Mouse (Mus musculus) frontal cortex, adult (tissue): Measurements from ENCODE around the gene Coro1c.
A peak's percentile ranks its signal among the peaks of the same experiment; 100 is the strongest.

Experiments
- ATAC-seq: cut with Nextera tagmentation; 2 replicates; pipeline ENCODE4 v1.9.2; 2017; ENCODE audit warnings: mild to moderate bottlenecking, moderate library complexity, mixed read lengths; ENCODE audit not compliant: low TSS enrichment

The Coro1c gene

DNA sequence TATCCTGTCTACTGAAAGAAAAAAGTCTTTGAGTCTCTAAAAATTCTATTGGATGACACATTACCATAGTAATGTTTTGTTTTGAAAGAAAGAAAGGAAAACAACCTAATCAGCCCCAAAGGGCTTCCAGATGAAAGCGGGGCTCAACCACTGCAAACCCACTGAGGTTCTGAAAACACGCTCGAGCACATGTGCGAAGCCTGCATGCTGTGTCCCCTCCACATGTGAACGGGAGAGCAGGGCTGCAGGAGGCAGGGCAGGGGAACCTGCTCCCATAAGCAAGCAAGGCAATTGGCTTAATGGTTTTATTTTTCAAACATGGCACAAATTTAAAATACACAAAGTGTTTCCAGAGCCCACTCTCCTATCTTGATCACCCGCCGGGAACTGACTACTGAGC, 51.9 kb downstream of the Coro1c start:
- no peak for ATAC-seq

GRCm38 (mm10) chr5:113855696-113856095, 52.9 kb downstream of the Coro1c start:
- ATAC-seq = 0 out of 2 replicates have a peak, but pooled peaks have one; percentile 14

- ATAC-seq = no peak
Observed at GRCm38 (mm10) chr5:113855117-113855516, 53.4 kb downstream of the Coro1c start.

DNA sequence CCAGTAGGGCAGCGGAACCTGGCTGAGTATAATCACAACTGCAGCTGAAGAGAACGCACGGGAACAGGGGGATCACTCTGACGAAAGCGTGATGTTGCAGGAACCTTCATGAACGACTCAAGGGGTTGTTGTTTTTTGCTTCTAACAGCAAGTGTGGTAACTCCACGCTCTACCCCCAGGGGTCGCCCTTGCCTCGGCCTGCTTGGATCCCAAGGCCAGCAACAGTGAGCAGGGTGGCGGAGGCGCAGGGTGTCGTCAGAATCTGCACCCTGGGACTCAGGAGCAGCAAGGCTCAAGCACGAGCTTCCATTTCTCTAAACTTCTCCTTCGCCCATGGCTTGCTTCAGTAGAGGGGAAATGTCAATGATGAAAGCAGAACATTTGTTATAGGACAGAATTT, 54.1 kb downstream of the Coro1c start:
- no peak for ATAC-seq

- no peak for ATAC-seq
Observed at GRCm38 (mm10) chr5:113853541-113853940, 55.0 kb downstream of the Coro1c start.

- no peak; the same call in 1 of the 2 replicates for ATAC-seq
Observed at GRCm38 (mm10) chr5:113852463-113852862, 56.1 kb downstream of the Coro1c start.

DNA sequence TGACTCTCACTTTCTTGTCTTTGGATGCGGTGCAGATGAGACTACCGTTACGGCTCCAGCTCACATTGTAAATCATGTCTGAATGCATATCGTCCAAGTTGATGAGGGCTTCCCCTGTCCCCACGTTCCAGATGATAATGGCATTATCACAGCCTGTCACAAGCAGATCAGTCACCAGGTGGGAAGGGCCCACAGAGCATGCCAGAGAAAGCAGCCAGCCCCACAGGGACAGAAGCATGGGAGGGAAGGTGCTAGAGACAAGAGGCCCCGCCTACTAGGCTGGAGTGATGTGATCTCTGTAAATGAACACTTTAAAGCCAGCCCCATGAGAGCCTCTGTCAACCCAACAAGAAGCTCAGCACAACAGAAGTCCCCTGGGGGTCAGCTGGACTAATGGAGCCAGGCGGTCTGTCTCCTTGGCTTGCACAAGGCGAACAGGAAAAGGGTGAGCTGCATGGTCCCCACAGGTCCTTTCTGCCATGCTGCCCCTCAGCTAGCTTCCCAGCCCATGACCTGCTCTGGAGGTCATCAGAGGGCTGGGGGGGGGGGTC, 57.8 kb downstream of the Coro1c start:
- ATAC-seq = no peak

DNA sequence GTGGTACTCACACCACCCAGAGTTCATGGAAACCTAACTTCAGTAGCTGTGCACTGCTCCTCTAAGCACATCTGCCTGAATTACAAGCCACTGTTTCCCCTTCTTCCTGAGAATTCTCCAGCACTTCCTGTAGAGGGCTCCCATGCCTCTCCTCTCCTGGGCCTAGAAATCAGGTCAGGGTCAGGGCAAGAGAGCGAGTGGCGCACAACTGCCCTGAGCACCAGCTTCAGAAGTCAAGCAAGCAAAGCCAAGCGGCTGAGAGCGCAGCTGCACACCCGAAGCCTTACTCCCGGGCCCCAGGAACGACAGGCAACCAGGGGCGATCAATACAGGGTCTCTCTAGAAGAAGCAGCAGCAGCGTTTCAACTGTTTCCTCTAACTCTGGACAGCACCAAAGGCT, 60.9 kb downstream of the Coro1c start:
- no peak for ATAC-seq

DNA sequence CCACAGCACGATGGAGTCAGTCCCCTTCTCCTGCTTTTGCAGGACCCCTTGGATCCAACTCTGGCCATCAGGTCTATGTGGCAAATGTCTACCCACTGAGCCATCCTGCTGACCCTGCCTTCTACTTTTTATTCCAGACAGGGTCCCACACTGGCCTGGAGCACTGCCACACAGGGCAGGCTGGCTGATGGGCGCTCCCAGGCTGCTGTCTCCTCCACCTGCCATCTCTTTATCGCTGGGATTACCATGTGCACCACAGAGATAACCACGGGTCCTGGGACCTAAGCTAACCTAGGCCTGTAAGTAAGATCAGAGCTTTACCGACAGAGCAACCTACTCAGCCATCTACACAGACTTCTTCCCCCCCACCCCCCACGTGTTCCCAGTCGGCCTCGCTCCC, 61.9 kb downstream of the Coro1c start:
- no peak for ATAC-seq

DNA sequence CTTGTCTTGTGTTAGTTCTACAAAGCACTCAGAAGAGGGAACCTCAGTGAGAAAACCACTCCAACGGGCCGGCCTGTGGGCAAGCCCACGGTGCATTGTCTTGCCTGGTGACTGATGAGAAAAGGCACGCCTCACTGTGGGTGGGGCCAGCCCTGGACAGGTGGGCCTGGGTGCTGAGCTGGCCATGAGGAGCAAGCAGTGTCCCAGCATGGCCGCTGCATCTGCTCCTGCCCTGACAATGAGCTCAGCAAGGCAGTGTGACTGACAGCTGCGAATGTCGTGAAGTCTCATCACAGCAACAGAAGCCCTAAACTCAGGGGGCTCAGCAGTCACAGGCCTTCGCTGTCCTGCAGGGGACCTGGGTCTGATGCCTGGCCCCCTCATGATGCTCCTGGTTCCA, 62.9 kb downstream of the Coro1c start:
- no peak for ATAC-seq

GRCm38 (mm10) chr5:113844721-113845120, 63.8 kb downstream of the Coro1c start:
- ATAC-seq = peak; percentile 69; the same call in 1 of the 2 replicates

GRCm38 (mm10) chr5:113844106-113844505, 64.5 kb downstream of the Coro1c start:
- ATAC-seq = peak; percentile 68

- no peak for ATAC-seq
Observed at GRCm38 (mm10) chr5:113842906-113843305, 65.7 kb downstream of the Coro1c start.

- ATAC-seq = no peak
Observed at GRCm38 (mm10) chr5:113842244-113842643, 66.3 kb downstream of the Coro1c start.

- no peak for ATAC-seq
Observed at GRCm38 (mm10) chr5:113841243-113842225, 67.0 kb downstream of the Coro1c start.

DNA sequence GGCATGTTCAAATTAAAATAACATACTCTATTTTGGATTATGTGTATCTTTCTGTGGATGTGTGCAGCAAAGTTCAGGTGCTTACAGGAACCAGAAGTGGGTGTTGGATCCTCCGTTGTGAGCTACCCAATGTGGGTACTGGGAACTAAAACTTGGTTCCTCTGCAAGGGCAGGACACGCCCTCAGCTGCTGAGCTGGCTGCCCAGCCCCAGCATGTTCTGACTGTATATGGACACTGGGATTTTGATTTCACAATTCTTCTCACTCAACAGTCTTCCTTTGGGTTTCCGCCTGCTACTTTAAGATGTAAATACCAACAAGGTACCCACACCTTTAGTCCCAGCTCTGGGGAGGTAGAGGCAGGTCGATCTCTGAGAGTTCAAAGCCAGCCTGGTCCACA, 68.1 kb downstream of the Coro1c start:
- no peak for ATAC-seq

DNA sequence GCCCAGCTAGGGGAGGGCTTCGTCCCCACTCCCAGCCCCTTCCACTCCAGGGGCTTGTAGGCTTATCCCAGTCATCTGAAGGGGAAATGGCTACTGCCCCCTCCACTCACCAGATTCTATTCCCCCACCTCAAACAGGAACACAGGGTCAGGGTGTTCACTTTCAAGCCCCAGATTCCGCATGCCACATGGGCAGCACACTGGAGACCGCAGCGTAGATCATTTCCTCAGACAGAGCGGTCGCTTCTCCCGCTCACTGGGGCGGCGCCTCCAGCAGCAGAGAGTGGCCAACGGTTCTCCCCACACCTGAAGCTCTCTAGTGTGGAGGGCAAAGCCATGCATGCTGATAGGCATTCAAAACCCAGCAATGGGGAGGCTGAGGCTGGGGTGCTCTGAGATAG, 71.6 kb downstream of the Coro1c start:
- no peak for ATAC-seq

DNA sequence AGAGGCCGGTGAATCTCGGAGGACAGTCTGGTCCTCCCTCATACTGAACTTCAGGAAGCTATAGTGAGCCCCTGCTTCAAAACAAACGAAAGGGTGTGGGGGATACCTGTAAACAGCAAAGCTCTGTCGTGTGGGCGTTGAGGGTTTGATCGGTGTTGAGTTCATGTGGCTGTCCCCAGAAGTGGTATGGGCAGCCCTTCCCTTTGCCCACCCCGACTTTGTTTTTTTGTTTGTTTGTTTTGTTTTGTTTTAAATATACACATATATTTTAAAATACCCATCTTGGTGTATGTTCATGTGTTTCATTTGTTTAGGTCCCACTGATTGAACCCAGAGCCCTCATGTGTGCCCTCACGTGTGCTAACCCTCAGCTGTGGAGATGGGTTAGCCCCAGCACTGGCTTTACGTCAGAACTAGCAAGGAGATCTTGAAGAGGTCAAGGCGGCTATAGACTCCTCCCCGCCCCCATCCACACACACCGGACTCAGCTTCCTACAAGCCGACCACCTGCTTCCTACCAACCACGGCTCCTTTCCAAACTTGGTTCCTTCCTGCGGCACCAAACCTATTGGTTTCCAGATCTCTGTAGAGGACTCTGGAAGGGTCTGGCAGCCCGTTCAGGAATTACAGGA, 75.1 kb downstream of the Coro1c start:
- no peak for ATAC-seq

GRCm38 (mm10) chr5:113832490-113832901, 76.1 kb downstream of the Coro1c start, which contains the start of gene Selplg:
Gene Selplg, minus strand, starts transcription at chr5:113832644.
- no peak for ATAC-seq

GRCm38 (mm10) chr5:113831741-113832140, 76.8 kb downstream of the Coro1c start:
- ATAC-seq = no peak

GRCm38 (mm10) chr5:113830796-113831195, 77.8 kb downstream of the Coro1c start:
- ATAC-seq = no peak

DNA sequence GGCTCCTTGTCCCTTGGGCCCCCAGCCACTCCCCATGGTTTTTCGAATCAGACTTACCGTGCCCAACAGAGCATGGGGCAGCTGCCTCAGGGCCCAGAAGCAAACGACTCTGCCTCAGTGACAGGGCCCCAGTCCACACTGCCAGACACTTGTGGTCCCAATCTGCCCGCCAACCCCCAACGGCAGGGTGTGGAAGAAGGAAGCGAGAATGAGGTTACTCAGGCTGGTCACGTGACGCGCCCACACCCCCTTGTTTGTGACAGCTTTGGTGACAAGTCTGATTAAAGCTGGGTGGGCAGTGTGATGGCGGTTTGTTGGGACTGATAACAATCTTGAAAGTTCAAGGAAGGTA, 78.3 kb downstream of the Coro1c start:
- no peak for ATAC-seq
